Mouse (Mus musculus): ENCODE data around the gene Gm20821. TPM values are rescaled to one million over a fixed set of nuclear protein-coding genes. Genes with fewer than 3 reads are reported as not detected.
"Not testable (repeated sequence)": the region's sequence is repeated elsewhere in the genome, so short reads cannot be mapped to it uniquely, and the experiment has no call there.

The Gm20821 gene
- not detected in 2 replicates for polyA plus RNA-seq (2015; fragmentation: Nextera tagmentation; extraction: Ambion mirVana)

DNA sequence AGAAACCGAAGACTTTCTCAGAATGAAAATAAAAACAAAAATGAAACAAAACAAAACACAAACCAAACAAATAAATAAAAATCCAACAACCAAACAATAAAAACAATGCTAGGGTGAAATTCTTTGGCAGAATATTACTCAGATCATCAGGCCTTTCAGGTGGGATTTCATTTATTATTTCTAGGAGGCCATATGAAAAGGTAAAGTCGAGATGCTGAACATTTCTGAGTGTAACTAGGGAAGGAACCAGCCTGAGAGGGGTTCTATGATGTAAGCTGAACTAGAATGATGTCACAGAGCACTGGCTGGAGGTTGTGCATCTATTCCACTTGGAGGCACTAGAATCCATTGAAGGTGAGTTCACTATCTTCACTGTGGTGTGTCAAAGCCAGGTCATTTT, at the start of gene Gm20821:
Gm20821 (plus strand) TSS at position 301 of the 400 bp plus-strand sequence.
- not testable (repeated sequence) for H3K36me3 ChIP-seq; H3K9me3 ChIP-seq; H3K9ac ChIP-seq (replicated peaks); H3K27me3 ChIP-seq; H3K4me3 ChIP-seq (replicated peaks); H3K4me2 ChIP-seq (replicated peaks); ATAC-seq; H3K27ac ChIP-seq; H3K4me1 ChIP-seq (replicated peaks)
- whole genome bisulfite sequencing, result 44% methylated on average over 1 of the region's 2 CpGs

Data from midbrain, embryonic 13.5 days (tissue).